Comparison of ENCODE assay signal across 12 mouse cellular contexts in the genomic region with DNA sequence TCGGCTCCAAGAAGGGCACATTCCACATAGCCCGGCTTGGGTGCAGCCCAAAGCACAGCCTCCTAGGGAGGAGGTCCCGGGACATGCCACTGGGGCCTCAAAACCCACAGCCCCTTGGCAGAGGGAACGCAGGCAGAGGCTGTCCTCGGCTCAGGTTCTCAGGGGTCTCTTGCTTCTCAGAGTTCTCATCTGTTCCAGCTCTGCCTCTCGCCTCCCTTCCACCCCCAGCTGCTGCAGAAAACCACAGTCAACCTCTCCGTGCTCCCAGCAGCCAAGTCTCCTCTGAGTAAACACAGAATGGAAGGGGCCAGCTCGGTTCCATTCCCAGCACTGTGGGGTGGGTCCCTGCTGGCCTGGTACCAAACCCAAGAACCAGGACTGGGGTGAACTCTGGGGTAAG. TPM values are rescaled to one million over a fixed set of nuclear protein-coding genes. Genes with fewer than 3 reads are reported as not detected.
DNase-seq lines count a peak whose midpoint lies in the region; ATAC-seq and TF ChIP-seq lines count a peak whose summit lies in the region.
"Had no signal": no experiment of that assay in that cellular context is flagged by ENCODE, and none has a peak within 500 bp of the region (broad histone marks: within the 10 kb centered on the region; RNA-seq: fewer than 3 reads in every experiment).

No protein-coding gene starts in this region.

- DNase-seq in gastrocnemius, postnatal 10 days, result peak; percentile 25
- no peak for DNase-seq in gastrocnemius, adult 18-20 months (ENCODE audit: low spot score)
- DNase-seq in lung, adult 2 months, result no peak
- DNase-seq in ovary, postnatal 14 days (ENCODE audit: low spot score), result no peak
- DNase-seq in urinary bladder, postnatal 36 days (ENCODE audit: low spot score in 2 of 2), result no peak
- DNase-seq: cerebellum, adult 2 months; heart, postnatal 36 days; midbrain, embryonic 14.5 days had no signal

- peak overlapping the region; percentile 78 for H3K27ac ChIP-seq in lung, embryonic 15.5 days
- peak overlapping the region; percentile 57 for H3K27ac ChIP-seq in intestine, embryonic 16.5 days (ENCODE audit: low read length)
- peak overlapping the region; percentile 69 for H3K27ac ChIP-seq in stomach, embryonic 16.5 days (ENCODE audit: low read length)
- H3K27ac ChIP-seq: kidney, postnatal 0 days had no signal

- H3K9ac ChIP-seq in lung, embryonic 15.5 days, result no peak overlapping the region
- H3K9ac ChIP-seq in intestine, embryonic 16.5 days (ENCODE audit: low read depth, low read length), result no peak overlapping the region
- no peak overlapping the region for H3K9ac ChIP-seq in stomach, embryonic 16.5 days (ENCODE audit: low read length)

- H3K9me3 ChIP-seq in lung, embryonic 15.5 days, result no peaks in the 10 kb centered on the region
- no peaks in the 10 kb centered on the region for H3K9me3 ChIP-seq in intestine, embryonic 16.5 days (ENCODE audit: control insufficient read depth, low read length)
- H3K9me3 ChIP-seq in stomach, embryonic 16.5 days (replicated peaks; ENCODE audit: control insufficient read depth, low read length), result no peaks in the 10 kb centered on the region

- H3K4me3 ChIP-seq in lung, embryonic 15.5 days, result no peak overlapping the region
- H3K4me3 ChIP-seq in lung, adult 2 months (replicated peaks; ENCODE audit: extremely low read depth, low read depth, low read length), result no peak overlapping the region
- H3K4me3 ChIP-seq in intestine, embryonic 16.5 days (ENCODE audit: low read length), result no peak overlapping the region
- H3K4me3 ChIP-seq in stomach, embryonic 16.5 days (replicated peaks; ENCODE audit: low read length), result no peak overlapping the region

- TF ChIP-seq CTCF in lung, adult 2 months (IDR thresholded peaks at IDR 0.05; ENCODE audit: insufficient read depth, low read length), result no peak

- peak; percentile 56; the same call in 1 of the 2 replicates for ATAC-seq in lung, embryonic 15.5 days (ENCODE audit: borderline replicate concordance, extremely low read depth, low FRiP score, low TSS enrichment)
- ATAC-seq in intestine, embryonic 16.5 days, result peak; percentile 56
- ATAC-seq in stomach, embryonic 16.5 days (ENCODE audit: insufficient read depth, low FRiP score), result peak; percentile 77

- TF ChIP-seq POLR2A in lung, adult 2 months (IDR thresholded peaks at IDR 0.05; ENCODE audit: borderline replicate concordance, extremely low read depth, low read depth, low read length), result no peak

- WGBS in lung, embryonic 15.5 days, result 15% methylated on average over 8 of the region's 8 CpGs
- WGBS in lung, adult 2 months, result 40% methylated on average over 8 of the region's 8 CpGs
- WGBS in intestine, embryonic 16.5 days, result 31% methylated on average over 8 of the region's 8 CpGs
- 23% methylated on average over 8 of the region's 8 CpGs for WGBS in stomach, embryonic 16.5 days

- peaks cover 13% of the 10 kb centered on the region; the same call in 1 of the 2 replicates for H3K4me1 ChIP-seq in lung, embryonic 15.5 days
- H3K4me1 ChIP-seq in lung, adult 2 months (ENCODE audit: control insufficient read depth, insufficient read depth, low read length), result no peaks in the 10 kb centered on the region
- H3K4me1 ChIP-seq in intestine, embryonic 16.5 days (ENCODE audit: control insufficient read depth, insufficient read depth, low read length), result peaks cover 13% of the 10 kb centered on the region
- peaks cover 19% of the 10 kb centered on the region for H3K4me1 ChIP-seq in stomach, embryonic 16.5 days (ENCODE audit: control insufficient read depth, insufficient read depth, low read length)

- H3K36me3 ChIP-seq in lung, embryonic 15.5 days, result no peaks in the 10 kb centered on the region
- H3K36me3 ChIP-seq in intestine, embryonic 16.5 days (ENCODE audit: control insufficient read depth, insufficient read depth, low read length), result no peaks in the 10 kb centered on the region
- H3K36me3 ChIP-seq in stomach, embryonic 16.5 days (ENCODE audit: control insufficient read depth, insufficient read depth, low read length), result no peaks in the 10 kb centered on the region

- 0 out of 2 replicates have a peak overlapping the region, but pooled peaks have one; percentile 11 for H3K4me2 ChIP-seq in lung, embryonic 15.5 days
- no peak overlapping the region for H3K4me2 ChIP-seq in intestine, embryonic 16.5 days (ENCODE audit: low read depth, low read length)
- H3K4me2 ChIP-seq in stomach, embryonic 16.5 days (ENCODE audit: low read depth, low read length), result no peak overlapping the region

- H3K27me3 ChIP-seq in lung, embryonic 15.5 days, result no peaks in the 10 kb centered on the region
- H3K27me3 ChIP-seq in intestine, embryonic 16.5 days (replicated peaks; ENCODE audit: control insufficient read depth, insufficient read depth, low read length), result no peaks in the 10 kb centered on the region
- H3K27me3 ChIP-seq in stomach, embryonic 16.5 days (ENCODE audit: control insufficient read depth, insufficient read depth, low read length), result no peaks in the 10 kb centered on the region

RNA-seq across cellular contexts. Expression of gene Med13l, which starts 25.3 kb away (rescaled TPM):
- 10 to 100 TPM; 27.0 to 27.1 TPM for total RNA-seq in gastrocnemius, postnatal 10 days (2021)
- 10 to 100 TPM; 25.1 to 25.6 TPM for total RNA-seq in gastrocnemius, adult 18-20 months (2021)
- 9.1 and 9.3 TPM in 2 replicates for polyA plus RNA-seq in lung, embryonic 15.5 days (2015; fragmentation: Nextera tagmentation; extraction: Ambion mirVana)
- polyA plus RNA-seq in lung, adult 2 months (2012; rRNA removed), result 20.3 and 21.4 TPM in 2 replicates
- polyA plus RNA-seq in intestine, embryonic 16.5 days (2015; fragmentation: Nextera tagmentation; extraction: Ambion mirVana), result 6.4 and 6.6 TPM in 2 replicates
- polyA plus RNA-seq in stomach, embryonic 16.5 days (2015; fragmentation: Nextera tagmentation; extraction: Ambion mirVana), result 9.9 and 10.4 TPM in 2 replicates
